Mouse (Mus musculus) splenic B cell, adult 2 months (primary cell): ENCODE measurements around the gene Hes6.

Experiments
- DNase-seq: peaks from one replicate; pipeline ENCODE4 v3.0.0-alpha.2; 2011; ENCODE audit warnings: low read depth, low spot score
- H3K27me3 ChIP-seq: 2 replicates; pipeline ENCODE4 v1.6.1; 2012; ENCODE audit warnings: mild to moderate bottlenecking, low read length, moderate library complexity, mixed read lengths; ENCODE audit not compliant: control insufficient read depth, poor library complexity, insufficient read depth, severe bottlenecking
- H3K36me3 ChIP-seq: 2 replicates; pipeline ENCODE4 v1.6.1; 2012; ENCODE audit warnings: mild to moderate bottlenecking, low read length, moderate library complexity, mixed read lengths; ENCODE audit not compliant: control insufficient read depth, poor library complexity, insufficient read depth, severe bottlenecking

The Hes6 gene

DNA sequence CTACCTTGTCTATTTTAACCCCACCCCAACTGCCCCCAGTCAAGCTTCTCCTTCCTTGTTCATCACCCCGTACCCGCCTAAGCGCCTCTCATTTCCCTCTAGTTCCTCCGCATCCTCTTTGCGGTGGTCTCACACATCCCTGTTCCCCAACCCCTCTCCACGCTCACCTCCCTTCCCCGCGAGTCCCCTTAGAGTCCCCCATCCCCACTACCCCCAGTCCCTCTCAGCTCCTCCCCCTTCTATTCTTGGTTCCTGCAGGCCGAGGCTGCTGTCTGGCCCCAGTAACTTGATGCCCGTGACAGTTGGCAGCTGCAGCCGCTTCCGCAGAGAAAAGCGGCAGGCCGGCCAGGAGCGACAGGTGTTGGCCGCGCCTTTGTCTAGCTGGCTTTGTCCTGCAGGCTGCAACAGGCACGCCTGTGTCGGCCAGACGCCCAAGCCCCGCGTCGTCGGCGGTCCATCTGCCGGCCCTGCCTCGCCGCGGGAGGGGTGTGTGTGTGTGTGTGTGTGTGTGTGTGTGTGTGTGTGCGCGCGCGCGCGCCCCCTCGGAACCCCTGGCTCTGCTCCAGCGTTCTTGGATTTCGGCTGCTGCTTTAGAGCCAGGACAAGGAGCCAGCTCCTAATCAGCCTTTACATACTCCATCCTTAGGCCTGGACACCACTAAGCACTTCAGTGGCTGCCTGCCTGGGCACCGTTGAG, at the start of gene Hes6:
Hes6 (minus strand) TSS at position 141 of the 697 bp plus-strand sequence.
- H3K27me3 ChIP-seq = no peaks in the 10 kb centered on the region
- peak; percentile 57 for DNase-seq
- peaks cover 3% of the 10 kb centered on the region; the same call in 1 of the 2 replicates for H3K36me3 ChIP-seq

DNA sequence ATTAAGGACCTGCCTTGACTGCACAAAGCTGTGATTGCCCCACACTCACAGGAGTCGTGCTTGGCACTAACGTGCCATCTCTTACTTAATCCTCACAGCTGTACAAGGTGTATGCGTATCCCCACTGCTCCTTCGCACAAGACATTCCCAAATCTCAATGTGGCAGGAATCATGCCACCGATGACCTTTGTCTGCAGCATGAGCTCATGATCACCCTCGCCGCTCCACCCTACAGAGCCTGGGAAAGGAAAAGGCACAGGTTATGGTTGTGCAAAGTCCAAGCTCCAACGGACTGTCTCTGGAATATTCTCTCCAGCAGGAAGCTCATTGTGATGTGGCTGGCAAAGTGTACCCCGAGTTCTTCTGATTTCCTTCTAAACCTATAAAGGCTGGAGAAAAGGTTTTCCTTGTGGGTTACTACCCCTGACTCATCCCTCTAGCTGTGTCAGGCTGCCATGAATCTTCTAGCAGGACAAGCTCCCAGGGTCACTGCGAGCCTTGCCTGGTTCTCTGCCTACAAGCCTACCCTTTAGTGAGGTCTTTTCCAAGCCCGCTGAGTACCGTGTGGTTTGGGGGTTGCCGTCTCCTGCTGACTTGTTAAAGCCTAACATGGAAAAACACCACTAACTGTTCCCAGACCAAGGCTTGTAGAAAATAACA, 49.6 kb upstream of the Hes6 start:
- Histone ChIP-seq H3K36me3 (no peaks in the 10 kb centered on the region), H3K27me3 (no peaks in the 10 kb centered on the region; the same call in 1 of the 2 replicates)
- DNase-seq = no peak

DNA sequence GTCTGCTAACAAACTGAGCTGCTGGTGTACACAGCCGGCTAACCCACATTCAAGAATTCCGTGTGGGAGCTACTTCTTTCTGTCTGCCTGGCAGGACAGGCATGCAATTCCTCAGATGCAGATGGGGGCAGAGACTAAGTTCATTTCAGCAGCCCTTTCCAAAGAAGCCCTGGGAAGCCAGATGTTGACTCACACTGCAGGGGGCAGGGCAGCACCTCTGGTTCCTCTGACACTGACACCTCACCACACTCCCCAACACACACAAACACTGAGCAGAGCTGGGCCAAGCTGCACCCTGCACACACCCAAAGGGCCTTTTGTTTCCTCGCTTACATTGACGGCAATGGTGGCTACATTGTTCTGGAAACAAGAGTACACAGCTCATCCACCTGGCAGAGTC, 46.7 kb upstream of the Hes6 start:
- Histone ChIP-seq H3K27me3 (no peaks in the 10 kb centered on the region; the same call in 1 of the 2 replicates), H3K36me3 (no peaks in the 10 kb centered on the region)
- DNase-seq = no peak

DNA sequence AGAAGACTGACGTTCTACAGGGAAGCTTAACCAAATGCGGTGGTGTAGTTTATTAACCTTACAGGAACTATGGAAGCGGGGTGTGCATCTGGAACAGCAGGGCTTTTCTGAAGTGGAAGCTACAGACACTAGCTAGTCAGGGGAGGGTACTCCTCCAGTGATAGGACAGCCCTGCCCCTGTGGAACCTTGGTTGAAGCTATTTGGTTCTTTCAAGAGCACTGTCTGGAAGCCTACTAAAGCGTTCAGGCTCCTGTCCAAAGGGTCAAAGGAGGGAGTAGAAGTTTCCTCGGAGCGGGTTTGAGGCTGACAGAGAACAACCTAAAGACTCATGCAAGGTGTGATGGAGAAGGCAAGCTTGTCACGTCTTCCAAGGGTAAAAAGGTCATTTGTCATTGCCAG, 46.2 kb upstream of the Hes6 start:
- Histone ChIP-seq H3K36me3 (no peaks in the 10 kb centered on the region), H3K27me3 (no peaks in the 10 kb centered on the region; the same call in 1 of the 2 replicates)
- DNase-seq = no peak

DNA sequence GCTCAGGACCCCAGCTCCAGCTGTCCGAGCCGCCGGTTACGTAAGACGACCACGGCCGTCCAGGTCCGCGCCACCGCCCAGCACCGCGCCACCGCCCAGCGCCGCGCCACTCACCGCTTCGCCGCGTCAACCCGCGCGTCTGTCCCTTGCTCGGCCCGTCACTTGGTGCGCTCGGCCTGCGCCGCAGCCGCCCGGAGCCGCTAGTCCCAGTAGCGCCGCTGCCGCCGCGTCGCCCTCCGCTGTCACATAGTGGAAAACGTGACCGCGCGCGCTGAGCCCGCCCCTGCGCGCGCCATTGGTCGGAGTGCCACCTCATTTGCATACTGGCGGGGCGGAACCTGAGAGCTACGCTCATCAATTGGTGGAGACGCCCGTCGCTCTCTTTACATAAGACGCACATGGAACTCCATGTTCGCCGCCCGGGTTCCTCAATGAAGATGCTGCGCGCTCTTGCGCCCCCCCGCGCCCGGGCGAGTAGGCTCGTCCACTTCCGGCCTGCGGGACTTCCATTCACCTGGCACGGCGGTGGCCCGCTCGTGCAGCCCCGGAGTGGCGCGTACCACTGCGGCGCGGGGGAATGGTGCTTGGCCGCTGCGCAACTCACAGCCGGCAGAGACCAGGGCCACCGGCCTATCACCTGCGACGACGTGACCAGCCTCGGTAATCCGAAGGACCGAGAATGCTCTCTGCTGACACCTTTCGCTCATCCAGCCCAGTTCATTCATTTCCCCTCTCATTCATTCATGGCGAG, 45.4 kb upstream of the Hes6 start, which contains the start of gene Per2:
Per2 (minus strand) TSS at position 266 of the 751 bp plus-strand sequence.
- DNase-seq = peak; percentile 100
- H3K36me3 ChIP-seq = no peaks in the 10 kb centered on the region
- no peaks in the 10 kb centered on the region; the same call in 1 of the 2 replicates for H3K27me3 ChIP-seq

DNA sequence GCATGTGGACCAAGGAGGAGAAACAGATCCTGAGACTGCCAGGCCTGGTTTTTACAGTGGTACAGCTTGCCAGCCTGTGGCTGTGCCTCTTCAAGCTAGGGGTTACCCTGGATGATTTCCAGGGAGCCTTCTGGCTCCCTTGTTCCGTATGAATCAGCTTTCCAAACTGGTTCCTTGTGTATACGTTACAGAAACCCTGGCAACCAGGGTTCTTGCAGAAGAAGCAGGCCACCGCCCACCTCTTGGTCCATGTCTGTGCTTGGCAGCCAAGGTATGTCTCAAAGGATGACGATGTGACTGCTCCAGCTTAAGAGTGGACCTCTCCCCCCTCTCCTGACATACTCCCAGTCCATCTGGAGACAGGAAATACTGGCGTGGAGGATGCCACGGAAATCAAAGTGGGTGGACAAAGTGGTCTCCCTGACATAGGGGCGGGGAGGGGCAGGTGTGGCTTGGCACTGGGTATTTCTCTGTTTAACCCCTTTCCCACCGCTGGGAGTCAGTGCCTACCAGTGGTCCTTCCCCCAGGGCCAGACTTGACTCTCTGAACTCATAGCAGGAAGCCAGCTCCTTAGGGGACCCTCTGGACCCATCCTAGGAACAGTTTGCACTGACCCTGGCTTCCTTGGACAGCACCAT, 44.5 kb upstream of the Hes6 start:
- no peaks in the 10 kb centered on the region for H3K27me3 ChIP-seq
- no peaks in the 10 kb centered on the region for H3K36me3 ChIP-seq
- peak; percentile 15 for DNase-seq

DNA sequence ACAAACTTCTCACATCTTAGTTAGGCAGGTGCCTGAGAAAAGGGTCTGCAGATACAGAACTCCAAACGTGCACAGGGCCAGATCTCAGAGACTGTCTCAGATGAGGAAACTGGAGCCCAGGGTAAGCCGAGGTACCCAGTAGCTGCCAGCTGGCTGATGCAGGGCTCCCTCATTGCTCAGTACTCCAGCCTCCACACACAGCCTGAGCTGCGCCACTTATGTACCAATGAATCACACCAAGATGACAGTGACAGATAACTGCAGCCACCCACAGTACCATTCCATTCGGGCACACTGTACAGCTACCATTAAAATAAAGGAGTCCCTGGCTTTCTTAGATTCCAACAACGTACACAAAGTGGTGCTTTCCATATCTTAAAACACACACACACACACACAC, 43.9 kb upstream of the Hes6 start:
- no peaks in the 10 kb centered on the region for H3K27me3 ChIP-seq
- H3K36me3 ChIP-seq = no peaks in the 10 kb centered on the region
- DNase-seq = no peak

DNA sequence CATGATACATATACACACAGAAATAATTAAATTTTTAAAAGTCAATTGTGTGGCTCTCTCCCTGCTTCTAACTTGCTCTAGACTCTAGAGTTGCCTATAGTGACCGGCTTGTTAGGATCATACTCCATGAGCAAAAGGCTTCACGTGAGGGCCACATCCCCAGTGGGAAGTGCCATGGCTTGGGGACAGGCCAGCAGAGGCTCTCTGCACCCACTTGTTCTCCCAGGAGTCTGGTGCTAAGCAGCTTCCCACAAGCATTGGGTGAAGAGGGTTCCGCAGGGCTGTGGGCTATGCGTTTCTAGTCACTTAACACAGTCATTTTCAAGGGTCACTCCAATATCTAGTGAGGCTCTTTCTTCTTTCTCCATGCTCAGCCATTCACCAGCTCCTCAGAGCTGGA, 43.3 kb upstream of the Hes6 start:
- no peaks in the 10 kb centered on the region for H3K36me3 ChIP-seq
- no peak for DNase-seq
- H3K27me3 ChIP-seq = no peaks in the 10 kb centered on the region

DNA sequence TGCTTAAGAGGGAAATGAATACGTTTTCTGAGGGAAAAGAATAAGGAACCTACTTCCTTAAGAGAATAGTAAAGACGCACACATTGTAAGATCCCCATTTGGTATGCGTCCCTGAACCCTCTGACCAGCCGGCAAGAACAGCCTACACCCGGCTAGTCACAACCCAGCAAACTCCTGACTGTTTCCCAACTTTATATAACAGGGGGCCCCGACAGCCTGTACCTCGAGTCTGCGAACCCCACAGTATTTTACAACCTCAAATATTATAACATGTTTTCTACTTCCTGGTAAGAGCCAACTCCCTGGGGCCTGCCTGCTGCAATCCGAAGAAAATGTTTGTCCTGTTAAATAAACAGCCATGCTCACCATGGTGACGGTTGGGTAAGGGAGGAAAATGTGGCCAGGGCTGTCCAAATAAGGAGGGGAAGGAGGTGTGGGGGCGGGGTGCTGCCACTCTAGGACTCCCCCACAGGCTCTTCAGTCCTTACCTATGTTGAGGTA, 42.5 kb upstream of the Hes6 start:
- Histone ChIP-seq H3K27me3 (no peaks in the 10 kb centered on the region), H3K36me3 (no peaks in the 10 kb centered on the region)
- DNase-seq = peak; percentile 31

DNA sequence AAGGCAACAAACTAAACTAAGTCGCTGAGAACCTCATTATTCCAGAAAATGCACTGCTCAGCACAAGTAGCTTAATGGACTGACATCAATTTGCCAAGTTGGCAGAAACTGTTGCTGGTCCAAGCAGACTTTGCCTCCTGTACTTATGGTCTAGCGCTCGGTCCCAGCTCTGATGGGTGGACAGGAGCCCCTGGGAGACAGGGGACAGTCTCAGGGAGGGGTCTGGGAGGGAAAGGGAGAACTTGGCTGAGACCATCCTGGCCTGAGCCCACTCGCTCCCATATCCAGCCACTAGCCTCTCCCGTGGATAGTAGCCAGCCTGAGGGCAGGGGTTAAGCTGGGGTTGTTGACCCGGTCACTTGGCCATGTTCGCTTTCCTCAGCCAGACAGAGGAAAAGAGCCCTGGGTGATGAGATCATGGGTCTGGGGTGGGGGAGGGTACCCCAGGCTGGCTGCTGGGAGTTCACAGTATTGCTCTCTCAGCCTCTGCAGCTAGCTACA, 41.9 kb upstream of the Hes6 start:
- DNase-seq = no peak
- H3K27me3 ChIP-seq = no peaks in the 10 kb centered on the region
- no peaks in the 10 kb centered on the region for H3K36me3 ChIP-seq

DNA sequence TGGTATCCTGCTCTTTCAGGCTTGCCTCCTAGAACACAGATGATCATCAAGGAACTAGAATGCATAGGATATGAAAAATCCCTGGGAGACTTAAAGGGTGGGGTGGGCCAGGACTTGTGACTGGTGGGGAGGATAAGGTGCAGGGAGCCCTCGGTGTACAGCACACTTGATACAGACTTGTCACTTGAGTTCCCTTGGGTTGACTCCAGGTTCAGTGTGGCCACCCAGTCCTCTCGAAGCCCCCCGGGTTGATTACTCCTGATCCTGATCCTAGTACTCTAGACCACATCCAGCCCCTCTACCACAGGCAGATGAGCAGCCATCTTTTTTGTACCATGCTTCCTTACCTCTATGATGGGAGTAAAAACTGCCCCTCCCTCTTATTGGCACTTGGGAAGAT, 41.1 kb upstream of the Hes6 start:
- Histone ChIP-seq H3K27me3 (no peaks in the 10 kb centered on the region), H3K36me3 (no peaks in the 10 kb centered on the region)
- DNase-seq = no peak

DNA sequence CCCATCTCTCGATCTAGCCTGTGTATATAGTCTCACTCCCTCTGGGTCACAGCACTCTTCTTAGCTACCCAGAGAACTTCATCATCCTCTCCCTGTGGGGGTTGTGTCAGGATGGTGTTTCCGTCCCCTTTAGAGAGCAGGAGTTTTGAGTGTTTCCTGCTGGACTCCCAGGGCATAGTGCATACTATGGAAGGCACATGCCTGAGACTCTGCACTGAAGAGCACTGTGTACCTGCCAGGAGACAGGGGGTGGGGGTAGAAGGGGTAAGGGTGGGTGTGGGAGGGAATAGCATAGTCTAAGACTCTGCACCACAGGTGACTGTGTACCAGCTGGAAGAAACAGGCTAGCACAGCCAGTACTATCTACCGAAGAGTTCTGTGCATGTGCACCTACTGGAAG, 40.5 kb upstream of the Hes6 start:
- Histone ChIP-seq H3K27me3 (no peaks in the 10 kb centered on the region), H3K36me3 (no peaks in the 10 kb centered on the region)
- DNase-seq = no peak

DNA sequence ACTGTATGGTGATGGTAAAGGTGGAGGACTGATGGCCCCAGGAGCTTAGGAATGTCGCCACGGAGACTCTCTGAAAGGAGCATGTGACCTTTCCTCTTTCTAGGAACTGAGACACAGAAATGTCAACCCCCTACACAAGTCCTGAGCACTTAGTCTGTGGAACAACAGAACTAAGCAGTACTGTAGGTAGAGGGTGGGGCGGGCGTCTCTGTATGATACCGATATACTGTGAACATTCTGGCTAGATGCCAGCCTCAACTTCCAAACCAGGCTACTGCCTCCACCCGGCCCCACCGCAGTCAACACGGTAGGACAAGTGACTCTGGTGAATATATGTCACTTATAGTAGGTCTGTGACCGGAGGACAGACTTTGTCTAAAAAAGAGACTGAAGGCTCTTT, 40.1 kb upstream of the Hes6 start:
- no peak for DNase-seq
- Histone ChIP-seq H3K36me3 (no peaks in the 10 kb centered on the region), H3K27me3 (no peaks in the 10 kb centered on the region)

DNA sequence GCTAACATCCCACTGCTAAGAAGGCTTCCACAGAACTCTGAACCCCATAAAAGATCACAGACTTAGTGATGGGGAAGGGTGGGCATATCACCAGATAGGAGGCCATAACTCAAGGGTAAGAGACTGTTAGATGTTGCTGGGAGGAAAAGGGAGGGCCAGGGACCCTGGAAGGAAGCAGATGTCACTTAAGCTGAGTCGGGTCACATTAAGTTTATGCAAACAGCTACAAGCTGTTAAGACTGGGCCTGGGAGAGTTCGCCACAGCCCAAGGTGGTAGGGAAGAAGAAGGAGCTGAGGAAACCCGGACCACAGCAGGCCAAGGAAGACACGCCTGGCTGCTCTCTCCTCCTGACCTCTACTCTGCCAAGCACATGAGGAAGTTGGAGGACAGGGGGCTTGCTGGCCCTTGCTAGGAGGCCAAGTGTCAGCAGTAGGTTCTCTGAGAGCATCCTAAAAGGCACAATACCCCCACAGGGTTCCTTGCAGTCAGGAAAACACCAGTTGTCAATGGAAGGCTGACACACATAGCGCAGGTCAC, 37.8 kb upstream of the Hes6 start:
- Histone ChIP-seq H3K27me3 (no peaks in the 10 kb centered on the region), H3K36me3 (peaks cover 2% of the 10 kb centered on the region; the same call in 1 of the 2 replicates)
- DNase-seq = no peak
